Mouse (Mus musculus): ENCODE data around the gene Btg1. TPM values are rescaled to one million over a fixed set of nuclear protein-coding genes. Genes with fewer than 3 reads are reported as not detected.

Btg1 gene
- total RNA-seq, 2 experiments from 2014 or later = 46.8 to 48.7 TPM

DNA sequence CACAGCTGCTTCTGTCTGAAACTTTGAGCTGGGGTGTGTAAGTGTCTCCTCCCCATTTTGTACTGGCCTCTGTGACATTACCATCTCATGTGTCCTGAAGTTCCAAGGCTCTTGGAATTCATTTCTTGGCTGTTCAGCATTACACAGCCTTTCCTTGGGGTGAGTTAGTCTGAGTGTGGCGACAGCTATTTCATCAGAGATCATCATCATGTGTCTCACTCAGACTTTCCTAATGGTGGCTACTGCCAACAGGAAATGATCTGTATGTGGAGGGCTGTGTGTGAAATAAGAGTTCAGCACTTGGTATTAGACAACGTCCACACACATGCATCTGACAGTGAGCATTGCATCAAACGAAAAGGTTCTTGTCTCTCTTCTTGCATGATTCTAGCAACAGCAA lies 39.4 kb downstream of the Btg1 start:
- DNase-seq = no peak
- intact Hi-C loops (cut with DNase I) = no loop called here

DNA sequence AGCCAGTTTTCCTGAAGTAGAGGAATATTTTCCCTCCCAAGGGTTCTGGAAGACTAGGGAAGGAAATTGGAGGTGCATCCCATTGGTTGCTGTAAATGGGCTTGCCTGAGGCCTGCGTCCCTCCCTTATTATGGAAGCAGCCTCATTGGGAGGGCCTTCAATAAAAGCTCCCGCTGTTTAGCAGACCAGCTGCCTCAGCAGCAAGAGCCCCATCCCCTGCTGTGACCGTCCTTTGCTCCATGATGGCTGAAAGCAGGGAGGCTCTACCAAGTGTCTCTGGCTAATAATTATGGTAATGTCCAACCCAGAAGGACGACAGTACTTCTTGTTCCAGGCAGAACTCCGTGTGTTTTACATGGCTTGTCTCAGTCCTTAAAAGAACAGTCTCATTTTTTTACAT lies 42.1 kb downstream of the Btg1 start:
- peak; percentile 63 for DNase-seq
- intact Hi-C loops (cut with DNase I) = no loop called here

GRCm38 (mm10) chr10:96660280-96660985 lies 43.6 kb downstream of the Btg1 start:
- no peak for DNase-seq
- intact Hi-C loops (cut with DNase I) = no loop called here

DNA sequence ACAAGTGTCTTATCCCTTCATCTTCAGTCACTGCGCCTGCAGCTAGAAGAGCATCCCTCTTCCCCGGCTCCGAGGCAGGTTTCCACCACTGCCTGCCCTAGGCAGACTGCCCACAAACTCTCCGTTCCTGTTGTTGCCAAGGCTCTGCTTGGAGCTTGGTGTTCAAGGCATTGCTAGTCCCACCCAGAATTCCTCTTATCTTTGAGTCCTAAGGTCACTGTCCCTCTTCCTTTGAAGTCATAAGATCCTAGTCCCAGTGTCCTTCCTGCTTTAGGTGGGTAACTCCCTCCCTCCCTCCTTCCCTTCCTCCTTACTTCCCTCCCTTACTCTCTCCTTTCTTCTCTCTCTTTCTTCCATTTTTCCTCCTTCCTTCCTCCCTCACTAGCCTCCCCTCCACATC lies 46.2 kb downstream of the Btg1 start:
- no peak for DNase-seq
- intact Hi-C loops (cut with DNase I) = no loop called here

DNA sequence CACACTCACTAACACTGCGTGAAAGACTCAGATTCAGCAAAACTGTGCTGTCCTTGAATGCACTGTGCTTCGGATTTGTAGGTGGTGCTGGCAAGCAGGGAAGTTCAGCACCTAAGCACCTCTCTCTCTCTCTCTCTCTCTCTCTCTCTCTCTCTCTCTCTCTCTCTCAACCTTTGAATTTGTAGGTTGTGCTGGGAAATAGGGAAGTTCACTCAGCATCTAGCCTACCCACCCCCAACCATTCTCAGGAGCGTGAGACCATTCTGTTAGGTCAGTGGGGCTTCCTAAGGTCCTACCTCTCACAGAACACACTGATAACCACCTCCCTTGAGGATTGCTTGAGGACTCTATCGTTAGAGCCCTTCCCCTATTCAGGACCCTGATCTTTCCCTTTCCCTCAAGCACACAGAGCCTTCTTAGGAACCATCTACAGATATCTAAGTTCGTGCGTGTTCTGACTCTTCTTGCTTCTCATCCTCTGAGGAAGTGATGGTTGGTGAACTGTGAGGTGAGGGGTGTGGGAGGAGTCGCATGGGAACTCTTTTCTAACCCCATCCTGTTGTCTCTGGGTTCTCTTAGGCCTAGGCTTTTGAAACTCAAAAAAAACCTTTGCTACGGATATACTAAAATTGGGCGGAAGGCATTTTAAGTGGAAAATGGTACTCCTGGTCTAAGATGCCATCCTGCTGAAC lies 47.1 kb downstream of the Btg1 start:
- no peak for DNase-seq
- intact Hi-C loops (cut with DNase I) = no loop called here
